Mouse (Mus musculus) hindbrain, postnatal 0 days (tissue): ENCODE results near the gene Spp1. TPM values are rescaled to one million over a fixed set of nuclear protein-coding genes. Genes with fewer than 3 reads are reported as not detected.

Experiments used
- ATAC-seq: fragments of 200-750 bp; cut with Nextera tagmentation; 2 replicates; pipeline ENCODE4 v1.8.0; 2017; ENCODE audit warnings: mild to moderate bottlenecking, moderate TSS enrichment, moderate library complexity
- DNase-seq: peaks from one replicate; pipeline ENCODE4 v3.0.0-alpha.2; 2015; ENCODE audit warnings: low spot score
- H3K27ac ChIP-seq: fragments of 300-500 bp; sonication (generic); 2 replicates; pipeline ENCODE4 v1.5.1; 2014; ENCODE audit warnings: mild to moderate bottlenecking
- H3K27me3 ChIP-seq: fragments of 300-500 bp; sonication (generic); 2 replicates; pipeline ENCODE4 v1.6.1; 2014; ENCODE audit warnings: low read length, mixed read lengths; ENCODE audit not compliant: insufficient read depth
- H3K36me3 ChIP-seq: fragments of 300-500 bp; sonication (generic); 2 replicates; pipeline ENCODE4 v1.6.1; 2014; ENCODE audit warnings: low read length, mixed read lengths; ENCODE audit not compliant: insufficient read depth
- H3K4me1 ChIP-seq: fragments of 300-500 bp; sonication (generic); 2 replicates; pipeline ENCODE4 v1.6.1; 2014; ENCODE audit warnings: antibody characterized with exemption, low read length, mixed read lengths; ENCODE audit not compliant: insufficient read depth
- H3K4me2 ChIP-seq: fragments of 300-500 bp; sonication (generic); 2 replicates; pipeline ENCODE4 v1.6.1; 2014; ENCODE audit warnings: low read depth, mild to moderate bottlenecking, low read length, moderate library complexity, mixed read lengths
- H3K4me3 ChIP-seq: fragments of 300-500 bp; sonication (generic); 2 replicates; pipeline ENCODE4 v1.5.1; 2014; ENCODE audit warnings: low read length
- H3K9ac ChIP-seq: fragments of 300-500 bp; sonication (generic); replicated peaks from 2 replicates; pipeline ENCODE4 v1.6.1; 2014; ENCODE audit warnings: mild to moderate bottlenecking, low read length, moderate library complexity, mixed read lengths
- H3K9me3 ChIP-seq: fragments of 300-500 bp; sonication (generic); 2 replicates; pipeline ENCODE4 v1.6.1; 2016; ENCODE audit warnings: low read length, mixed read lengths
- CTCF ChIP-seq: IDR thresholded peaks from 2 replicates; pipeline ENCODE4 v1.5.1; 2016; ENCODE audit warnings: antibody characterized with exemption, control low read depth, low read depth
- WGBS: fragments of 180-500 bp; shearing (Covaris S2); extraction: QIAGEN DNeasy Blood & Tissue Kit; methylation state at CpG from one replicate; pipeline ENCODE4 v1.1.7; 2014; 5-methylcytosine and 5-hydroxymethylcytosine counted together
- polyA plus RNA-seq: library from polyadenylated mRNA; unstranded; fragments of >200 nt; fragmentation: Nextera tagmentation; extraction: Ambion mirVana; gene quantifications from 2 replicates; pipeline ENCODE4 v1.2.1, GENCODE M21; 2015
- total RNA-seq: library from RNA; depleted of rRNA; stranded (reverse); fragments of >200 nt; gene quantifications from 2 replicates; pipeline ENCODE4 v1.2.3, GENCODE M21; 2014

The Spp1 gene
- total and polyA plus RNA-seq, 2 experiments from 2014 or later: 18.7 to 30.0 TPM

- no peaks in the 10 kb centered on the region for H3K27me3 ChIP-seq
- WGBS: 72% methylated on average over 2 of the region's 2 CpGs
- no peak for TF ChIP-seq CTCF
- no peak for DNase-seq
- ATAC-seq: no peak
- H3K4me3 ChIP-seq: no peak overlapping the region
- no peak overlapping the region for H3K4me2 ChIP-seq
- no peaks in the 10 kb centered on the region for H3K4me1 ChIP-seq
- no peak overlapping the region for H3K27ac ChIP-seq
- H3K9me3 ChIP-seq: no peaks in the 10 kb centered on the region
- H3K9ac ChIP-seq: no peak overlapping the region
- H3K36me3 ChIP-seq: no peaks in the 10 kb centered on the region
These were observed 27.2 kb upstream of the Spp1 start for GRCm38 (mm10) chr5:104407541-104408231.

- WGBS: 95% methylated on average over 7 of the region's 7 CpGs
- no peak for ATAC-seq
- H3K36me3 ChIP-seq: no peaks in the 10 kb centered on the region
- TF ChIP-seq CTCF: no peak
- no peaks in the 10 kb centered on the region for H3K4me1 ChIP-seq
- no peak overlapping the region for H3K4me3 ChIP-seq
- no peak overlapping the region for H3K4me2 ChIP-seq
- no peaks in the 10 kb centered on the region for H3K9me3 ChIP-seq
- no peak overlapping the region for H3K27ac ChIP-seq
- DNase-seq: no peak
- H3K27me3 ChIP-seq: no peaks in the 10 kb centered on the region
- no peak overlapping the region for H3K9ac ChIP-seq
These were observed 26.4 kb upstream of the Spp1 start for GRCm38 (mm10) chr5:104408549-104408948.

GRCm38 (mm10) chr5:104415999-104416398 lies 18.9 kb upstream of the Spp1 start:
- Histone ChIP-seq H3K9ac (no peak overlapping the region), H3K4me1 (no peaks in the 10 kb centered on the region), H3K27me3 (no peaks in the 10 kb centered on the region), H3K9me3 (no peaks in the 10 kb centered on the region), H3K4me2 (no peak overlapping the region), H3K27ac (no peak overlapping the region), H3K4me3 (no peak overlapping the region), H3K36me3 (no peaks in the 10 kb centered on the region)
- WGBS: 74% methylated on average over 2 of the region's 2 CpGs
- no peak for DNase-seq
- ATAC-seq: no peak
- TF ChIP-seq CTCF: no peak

- Histone ChIP-seq H3K27me3 (no peaks in the 10 kb centered on the region), H3K36me3 (no peaks in the 10 kb centered on the region), H3K27ac (no peak overlapping the region), H3K9me3 (no peaks in the 10 kb centered on the region), H3K9ac (no peak overlapping the region), H3K4me2 (no peak overlapping the region), H3K4me1 (no peaks in the 10 kb centered on the region), H3K4me3 (no peak overlapping the region)
- TF ChIP-seq CTCF: no peak
- ATAC-seq (no peak), DNase-seq (no peak)
- 71% methylated on average over 3 of the region's 3 CpGs for WGBS
These were observed 17.9 kb upstream of the Spp1 start for GRCm38 (mm10) chr5:104417028-104417427.

GRCm38 (mm10) chr5:104417721-104418120 lies 17.2 kb upstream of the Spp1 start:
- DNase-seq (no peak), ATAC-seq (no peak)
- no peaks in the 10 kb centered on the region for H3K27me3 ChIP-seq
- H3K4me1 ChIP-seq: no peaks in the 10 kb centered on the region
- H3K4me3 ChIP-seq: no peak overlapping the region
- H3K36me3 ChIP-seq: no peaks in the 10 kb centered on the region
- no peak for TF ChIP-seq CTCF
- H3K9me3 ChIP-seq: no peaks in the 10 kb centered on the region
- H3K9ac ChIP-seq: no peak overlapping the region
- no peak overlapping the region for H3K27ac ChIP-seq
- H3K4me2 ChIP-seq: no peak overlapping the region
- 86% methylated on average over 1 of the region's 1 CpGs for WGBS

GRCm38 (mm10) chr5:104422039-104422438 lies 12.9 kb upstream of the Spp1 start:
- WGBS: 71% methylated on average over 2 of the region's 2 CpGs
- Histone ChIP-seq H3K9me3 (no peaks in the 10 kb centered on the region), H3K36me3 (no peaks in the 10 kb centered on the region), H3K4me2 (no peak overlapping the region), H3K9ac (no peak overlapping the region), H3K4me1 (no peaks in the 10 kb centered on the region), H3K4me3 (no peak overlapping the region), H3K27me3 (no peaks in the 10 kb centered on the region), H3K27ac (no peak overlapping the region)
- ATAC-seq (no peak), DNase-seq (no peak)
- TF ChIP-seq CTCF: no peak

GRCm38 (mm10) chr5:104423861-104424260 lies 11.1 kb upstream of the Spp1 start:
- ATAC-seq (no peak), DNase-seq (no peak)
- Histone ChIP-seq H3K9me3 (no peaks in the 10 kb centered on the region), H3K27ac (no peak overlapping the region), H3K4me3 (no peak overlapping the region), H3K9ac (no peak overlapping the region), H3K4me1 (no peaks in the 10 kb centered on the region), H3K4me2 (no peak overlapping the region), H3K36me3 (no peaks in the 10 kb centered on the region), H3K27me3 (no peaks in the 10 kb centered on the region)
- no peak for TF ChIP-seq CTCF
- WGBS: 91% methylated on average over 3 of the region's 3 CpGs
